Mouse (Mus musculus) kidney, adult 2 months (tissue): ENCODE measurements around the gene Slc23a2.

Experiments
- CTCF ChIP-seq: fragments of 200-500 bp; conservative IDR thresholded peaks from 2 replicates; pipeline ENCODE4 v1.5.1; 2011; ENCODE audit warnings: low read depth, mild to moderate bottlenecking, control low read depth, low read length, moderate library complexity, mixed read lengths; ENCODE audit not compliant: insufficient read depth, insufficient read length
- POLR2A ChIP-seq: fragments of 200-500 bp; IDR thresholded peaks from one replicate; pipeline ENCODE4 v1.6.1; 2011; ENCODE audit warnings: low read depth, low read length, control low read depth

DNA sequence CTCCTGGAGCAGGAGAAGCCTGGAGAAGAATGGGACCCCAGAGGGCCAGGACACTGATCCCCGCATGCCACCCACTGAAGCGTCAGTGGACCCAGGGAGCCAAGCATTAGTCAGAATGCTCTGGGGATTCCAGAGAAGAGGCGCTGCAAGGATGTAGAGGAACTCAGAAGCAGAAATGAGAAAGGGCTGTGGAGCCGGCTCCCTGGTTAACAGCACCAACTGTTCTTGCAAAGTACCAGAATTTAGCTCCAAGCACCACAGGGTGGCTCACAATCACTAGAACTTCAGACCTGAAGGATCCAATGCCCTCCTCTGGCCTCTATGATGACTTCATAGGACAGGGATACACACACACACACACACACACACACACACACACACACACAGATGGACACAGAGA, 32.6 kb downstream of the Slc23a2 start:
- TF ChIP-seq CTCF, result no peak
- no peak for TF ChIP-seq POLR2A
